Mouse (Mus musculus) left cerebral cortex, postnatal 4 days (tissue): ENCODE data around the gene Scube1. TPM values are rescaled to one million over a fixed set of nuclear protein-coding genes. Genes with fewer than 3 reads are reported as not detected.

ENCODE experiments used
- DNase-seq: peaks from one replicate; pipeline ENCODE4 v3.0.0-alpha.2; 2022
- intact Hi-C: fragments of 180-260 bp; cut with DNase I; formaldehyde crosslinking; loops from one replicate; pipeline ENCODE4 v1.15.1; 2025
- total RNA-seq, 2 experiments: library from RNA; stranded (reverse); gene quantifications; 2 replicates each; pipeline ENCODE4 v1.2.3; 2021

Gene Scube1
- total RNA-seq, 2 experiments from 2014 or later, result 61.6 to 73.2 TPM

DNA sequence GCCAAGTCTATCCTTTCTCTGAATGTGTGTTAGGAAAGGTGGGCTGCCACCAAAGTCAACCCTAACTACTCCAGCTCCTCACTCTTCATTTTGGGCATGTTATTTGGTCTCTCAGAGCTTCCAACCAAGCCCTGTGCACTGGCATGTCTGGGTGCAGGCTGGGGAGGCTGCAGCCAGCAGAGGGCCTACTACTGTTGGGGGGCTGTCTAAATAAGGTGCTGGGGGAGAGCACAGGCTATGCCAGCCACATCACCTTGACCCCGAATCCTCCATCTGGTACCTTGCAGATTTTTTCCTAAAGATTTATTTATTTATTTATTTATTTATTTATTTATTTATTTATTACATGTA is 121.8 kb downstream of the Scube1 start:
- intact Hi-C loops, result no loop called here
- DNase-seq, result no peak

DNA sequence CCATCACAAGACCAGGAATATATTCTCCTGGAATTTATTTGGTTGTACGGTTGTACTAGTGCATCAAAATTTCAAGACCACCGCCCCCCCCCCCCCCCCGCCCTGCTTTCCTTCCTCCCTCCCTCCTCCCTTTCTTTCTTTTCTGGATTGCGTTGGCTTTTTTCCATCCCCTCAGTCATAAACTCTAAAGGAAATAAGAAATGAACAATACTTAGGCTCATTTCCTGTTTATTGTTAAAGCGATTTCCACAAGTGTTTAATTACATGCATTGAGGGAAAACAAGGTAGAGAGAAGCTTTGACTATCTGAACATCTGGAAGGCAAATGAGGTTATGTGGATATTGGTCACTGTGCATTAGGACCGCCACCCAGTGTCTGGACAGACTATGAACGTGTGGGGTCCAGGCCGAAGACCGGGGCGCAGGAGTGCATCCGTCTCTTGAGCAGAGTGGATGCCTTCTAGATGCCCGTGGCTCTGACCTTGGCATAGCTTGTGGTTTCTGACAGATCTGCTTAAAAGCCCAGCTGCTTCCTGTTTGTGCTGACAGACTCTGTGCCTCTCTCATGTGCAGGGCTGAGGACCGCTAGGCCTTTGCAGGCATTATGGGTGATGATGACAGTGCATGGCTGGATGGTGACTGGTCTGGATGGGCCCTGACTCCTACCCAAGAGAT is 122.3 kb downstream of the Scube1 start:
- intact Hi-C loops, result no loop called here
- DNase-seq, result no peak

DNA sequence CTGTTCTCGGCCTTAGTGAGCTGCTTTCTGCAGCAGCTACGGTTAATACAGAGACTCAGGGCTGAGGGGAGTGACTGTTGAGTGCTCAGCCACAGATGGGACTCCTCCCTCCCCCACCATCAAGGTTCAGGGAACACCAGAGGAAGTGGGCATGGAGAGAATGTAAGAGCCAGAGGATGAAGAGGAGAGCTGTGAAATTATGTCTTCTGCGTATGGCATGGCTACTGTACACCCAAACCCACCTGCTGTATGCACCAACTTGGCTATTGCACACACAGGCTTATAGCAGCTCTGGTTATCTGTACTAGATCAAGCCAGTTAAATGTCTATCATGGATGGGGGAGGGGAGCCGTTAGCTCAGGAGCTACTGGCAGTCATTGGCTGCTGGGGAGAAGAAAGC is 123.6 kb downstream of the Scube1 start:
- intact Hi-C loops, result no loop called here
- no peak for DNase-seq

DNA sequence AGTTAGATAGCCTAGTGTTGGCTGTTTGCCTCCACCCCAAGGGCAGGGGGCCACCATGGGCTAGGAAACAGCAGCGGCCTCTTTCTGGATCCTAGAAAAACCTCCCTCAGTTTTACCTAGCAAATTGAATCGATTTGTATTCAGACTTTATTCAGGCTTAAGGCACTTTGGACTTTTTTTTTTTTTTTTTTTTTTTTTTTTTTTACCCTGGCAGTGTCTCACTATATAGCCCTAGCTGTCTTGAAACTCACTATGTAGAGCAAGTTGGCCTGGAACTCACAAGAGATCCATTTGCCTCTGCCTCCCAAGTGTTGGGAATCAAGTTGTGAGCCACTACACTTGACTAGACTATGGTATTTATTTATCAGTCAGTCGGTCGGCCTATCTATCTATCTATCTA is 128.0 kb downstream of the Scube1 start:
- no peak for DNase-seq
- intact Hi-C loops, result no loop called here

DNA sequence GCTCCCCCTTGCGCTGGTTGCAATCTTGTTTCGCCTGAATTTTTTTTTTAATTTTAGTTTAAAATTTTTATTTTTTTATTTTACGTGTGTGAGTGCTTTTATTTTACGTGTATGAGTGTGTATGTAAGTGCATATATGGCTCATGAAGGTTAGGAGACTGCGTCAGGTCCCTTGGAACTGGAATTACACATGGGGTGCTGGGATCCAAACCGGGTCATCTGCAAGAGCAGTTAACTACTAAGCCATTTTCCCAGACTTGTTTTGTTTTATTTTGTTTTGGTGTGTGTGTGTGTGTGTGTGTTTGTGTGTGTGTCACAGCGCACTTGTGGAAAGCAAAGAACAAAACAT is 129.5 kb downstream of the Scube1 start:
- intact Hi-C loops, result no loop called here
- DNase-seq, result no peak

DNA sequence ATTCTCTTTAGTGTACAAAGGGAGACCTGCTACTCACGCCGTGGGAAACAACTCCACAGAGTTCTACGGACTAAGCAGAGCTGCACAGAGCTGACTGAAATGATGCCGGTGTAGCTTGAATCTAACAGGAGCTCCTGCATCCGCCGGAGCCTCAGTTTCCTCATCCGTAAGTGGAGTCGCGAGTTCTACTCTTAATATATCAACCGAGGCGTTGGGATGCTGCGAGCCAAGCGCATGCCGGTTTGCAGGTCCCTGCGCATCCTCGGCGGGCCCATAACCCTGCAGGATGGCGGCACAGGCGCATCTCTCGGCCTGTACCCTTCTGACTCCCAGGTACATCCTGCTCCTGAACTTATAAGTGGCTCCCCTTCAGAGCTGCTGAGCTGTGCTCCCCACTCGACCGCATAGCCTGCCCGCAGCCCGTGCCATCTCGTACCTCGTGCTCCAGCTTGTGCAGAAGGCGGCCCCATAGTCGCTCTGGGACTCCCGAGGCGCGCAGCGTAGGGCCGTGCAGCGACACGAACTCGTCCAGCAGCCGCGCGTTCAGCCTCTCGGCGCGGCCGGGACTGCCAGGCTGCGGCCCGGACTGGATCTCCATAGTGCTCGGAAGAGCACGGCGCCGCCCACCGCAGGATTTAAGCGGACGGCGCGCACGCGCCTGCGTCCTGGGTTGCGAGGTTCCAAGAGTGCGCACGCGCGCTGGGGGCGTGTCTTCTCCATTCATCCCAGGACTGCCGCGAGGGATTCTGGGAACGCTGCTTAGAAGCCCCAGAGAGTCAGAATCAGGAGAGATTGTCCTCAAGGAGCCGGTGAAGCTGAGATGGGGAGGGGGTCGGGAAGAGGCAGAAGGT is 130.1 kb downstream of the Scube1 start, which contains the start of gene Ttll12:
Gene Ttll12, minus strand, starts transcription at position 645 of the 851 bp plus-strand sequence.
- DNase-seq, result peak; percentile 98
- intact Hi-C loops, result no loop called here

DNA sequence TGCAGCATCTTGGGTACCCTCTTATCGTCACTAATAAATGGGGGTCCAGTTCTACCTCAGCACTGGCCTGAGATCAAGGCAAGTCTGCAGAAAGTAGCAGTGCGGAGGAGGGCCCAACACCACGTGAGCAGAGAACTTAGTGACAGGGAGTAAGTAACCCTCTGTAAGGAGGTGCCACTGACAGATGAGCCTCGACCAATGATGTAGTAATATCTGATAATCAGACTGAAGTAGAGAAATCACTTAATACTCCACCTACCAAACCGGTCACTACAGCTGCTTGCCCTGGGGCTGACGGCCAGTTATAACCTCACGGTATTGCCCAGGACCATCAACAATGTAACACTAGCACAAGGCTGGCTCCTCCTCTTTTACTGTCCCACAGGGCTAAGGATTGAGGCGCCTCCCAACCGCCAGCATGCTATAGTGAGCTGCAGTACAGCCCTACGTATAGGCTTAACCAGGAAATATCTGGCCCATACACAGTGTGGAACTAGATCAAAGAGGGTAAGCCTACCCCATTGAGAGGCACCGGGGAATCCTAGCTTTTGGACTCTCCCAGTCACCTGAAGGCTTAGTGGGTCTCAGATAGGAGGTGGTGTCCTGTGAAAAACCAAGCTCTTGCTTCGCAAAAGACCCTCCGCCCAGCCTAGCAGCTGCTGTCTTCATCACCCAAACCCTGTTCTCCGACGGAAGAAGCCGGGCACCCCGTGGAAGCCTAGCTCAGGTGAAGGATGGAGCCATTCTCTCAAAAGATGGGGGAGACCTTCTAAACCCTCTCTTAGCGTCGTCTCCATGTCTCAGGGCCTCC is 130.9 kb downstream of the Scube1 start:
- intact Hi-C loops, result no loop called here
- DNase-seq, result no peak

DNA sequence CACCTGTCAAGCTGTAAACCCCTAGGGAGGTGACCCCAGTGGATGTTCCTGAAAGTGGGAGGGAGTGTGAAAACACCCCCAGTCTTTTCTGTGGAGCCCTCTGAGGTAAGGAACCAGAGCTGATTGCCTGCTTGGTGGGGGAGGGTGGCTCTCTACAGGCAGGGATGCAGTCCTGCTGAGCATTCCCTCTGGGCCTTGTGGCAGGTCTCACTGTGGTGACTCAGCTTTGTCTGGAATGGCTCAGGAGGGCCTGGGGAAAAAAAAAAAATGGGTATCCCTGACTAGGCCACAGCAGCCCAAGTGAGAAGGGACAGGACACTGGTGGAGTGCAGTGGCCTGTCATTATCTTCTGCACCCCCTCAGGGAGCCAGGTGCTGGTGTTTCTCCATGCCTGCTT is 131.6 kb downstream of the Scube1 start:
- intact Hi-C loops, result no loop called here
- no peak for DNase-seq

DNA sequence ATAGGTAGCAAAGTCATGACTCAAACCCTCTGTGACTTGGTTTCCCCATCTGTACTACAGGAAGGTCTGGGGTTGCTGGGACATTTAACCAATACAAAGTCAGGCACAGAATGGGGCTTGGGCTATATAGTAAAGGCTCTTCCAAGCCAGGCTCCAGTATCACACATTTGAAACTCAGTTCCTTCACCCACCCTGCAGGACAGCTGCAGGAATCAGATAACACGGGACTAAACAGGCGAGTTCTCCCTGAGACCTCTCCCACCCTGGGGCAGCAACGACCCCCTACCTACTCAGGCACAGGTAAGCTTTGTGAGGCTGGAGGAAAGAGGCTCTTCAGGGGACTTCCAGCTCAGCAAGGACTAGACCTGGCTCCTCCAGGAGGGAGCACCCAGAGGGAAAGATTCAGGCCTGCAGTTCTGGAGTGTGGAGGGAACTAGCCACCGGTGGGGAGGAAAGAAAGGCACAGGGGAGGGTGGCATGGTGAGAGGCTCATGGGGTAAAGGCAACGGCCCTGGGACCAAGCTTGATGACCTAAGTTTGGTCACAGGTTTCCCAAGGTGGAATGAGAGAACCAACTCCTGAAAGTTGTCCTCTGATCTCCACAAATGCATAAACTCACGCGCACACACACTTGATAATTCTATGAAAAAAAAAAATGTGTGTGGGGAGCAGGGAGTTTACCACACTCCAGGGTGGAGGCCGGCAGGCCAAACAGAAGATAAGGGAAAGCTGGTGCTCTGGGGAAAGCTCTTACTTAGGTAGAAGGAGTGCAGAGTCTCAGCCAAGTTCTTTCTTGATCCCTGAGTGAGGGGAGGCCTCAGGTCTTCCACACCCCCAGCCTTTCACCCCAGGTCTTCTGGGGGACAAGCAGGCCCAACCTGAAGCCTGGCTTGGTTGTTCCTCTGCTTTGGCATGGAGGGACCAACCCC is 132.3 kb downstream of the Scube1 start:
- DNase-seq, result no peak
- intact Hi-C loops, result no loop called here

DNA sequence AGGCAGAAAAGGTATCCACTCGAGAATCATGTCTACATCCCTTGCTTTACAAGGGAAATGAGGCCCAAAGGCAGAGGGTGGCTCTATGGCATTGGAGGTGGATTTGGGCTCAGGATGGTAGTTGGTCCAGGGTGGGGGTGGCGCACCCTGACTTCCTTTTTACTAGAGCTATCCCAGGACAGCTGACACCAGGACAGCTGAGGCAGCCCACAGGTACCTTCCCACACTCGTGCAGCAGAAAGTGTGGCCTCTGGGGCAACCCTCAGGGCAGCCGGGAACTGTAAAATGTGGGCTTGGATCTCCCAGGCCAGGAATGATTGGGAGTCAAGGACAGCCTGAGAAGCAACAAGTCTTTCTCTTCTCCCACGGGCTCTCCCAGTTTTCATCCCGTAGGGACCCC is 133.1 kb downstream of the Scube1 start:
- no peak for DNase-seq
- intact Hi-C loops, result no loop called here

DNA sequence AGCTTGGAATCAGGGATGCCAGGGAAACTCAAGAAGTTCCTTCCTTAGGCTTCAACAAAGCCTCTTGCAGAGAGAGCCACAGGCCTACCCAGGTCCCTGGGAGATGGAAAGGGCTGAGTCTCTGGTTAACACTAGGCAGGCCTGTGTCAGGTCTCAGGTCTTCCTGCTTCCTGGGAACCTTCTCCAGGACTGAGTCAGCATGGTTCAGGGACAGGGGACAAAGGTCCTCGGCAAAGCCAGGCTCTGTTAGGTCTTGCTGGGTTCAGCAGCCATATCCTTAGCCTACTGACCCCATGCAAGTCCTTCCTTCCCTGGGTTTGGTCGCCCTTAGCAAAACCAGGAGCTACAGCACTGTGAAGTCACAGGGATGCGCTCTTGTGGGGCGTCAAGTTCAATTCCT is 134.0 kb downstream of the Scube1 start:
- DNase-seq, result no peak
- intact Hi-C loops, result no loop called here

DNA sequence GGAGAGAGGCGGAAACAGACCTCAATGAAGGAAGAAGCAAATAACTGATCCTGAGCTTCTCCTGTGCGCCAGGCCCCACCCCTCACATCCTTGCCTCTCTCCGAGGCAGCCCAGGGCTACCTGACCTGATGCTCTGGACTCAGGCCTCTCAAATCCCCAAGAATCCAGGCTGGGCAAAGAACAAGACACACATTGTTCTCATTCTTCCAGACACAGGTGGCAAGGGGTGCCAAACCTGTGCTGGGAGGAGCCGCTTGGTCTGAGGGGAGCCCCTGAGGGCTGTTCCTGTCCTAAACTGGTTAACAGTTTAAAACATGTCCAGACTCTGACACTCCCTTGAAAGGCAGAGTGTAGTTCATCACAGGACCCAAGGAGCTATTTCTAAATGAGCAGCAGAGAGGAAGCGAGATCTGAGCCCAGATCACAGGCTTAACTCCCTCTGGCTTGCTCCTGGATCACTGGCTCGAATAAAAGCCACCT is 140.0 kb downstream of the Scube1 start:
- intact Hi-C loops, result no loop called here
- no peak for DNase-seq

DNA sequence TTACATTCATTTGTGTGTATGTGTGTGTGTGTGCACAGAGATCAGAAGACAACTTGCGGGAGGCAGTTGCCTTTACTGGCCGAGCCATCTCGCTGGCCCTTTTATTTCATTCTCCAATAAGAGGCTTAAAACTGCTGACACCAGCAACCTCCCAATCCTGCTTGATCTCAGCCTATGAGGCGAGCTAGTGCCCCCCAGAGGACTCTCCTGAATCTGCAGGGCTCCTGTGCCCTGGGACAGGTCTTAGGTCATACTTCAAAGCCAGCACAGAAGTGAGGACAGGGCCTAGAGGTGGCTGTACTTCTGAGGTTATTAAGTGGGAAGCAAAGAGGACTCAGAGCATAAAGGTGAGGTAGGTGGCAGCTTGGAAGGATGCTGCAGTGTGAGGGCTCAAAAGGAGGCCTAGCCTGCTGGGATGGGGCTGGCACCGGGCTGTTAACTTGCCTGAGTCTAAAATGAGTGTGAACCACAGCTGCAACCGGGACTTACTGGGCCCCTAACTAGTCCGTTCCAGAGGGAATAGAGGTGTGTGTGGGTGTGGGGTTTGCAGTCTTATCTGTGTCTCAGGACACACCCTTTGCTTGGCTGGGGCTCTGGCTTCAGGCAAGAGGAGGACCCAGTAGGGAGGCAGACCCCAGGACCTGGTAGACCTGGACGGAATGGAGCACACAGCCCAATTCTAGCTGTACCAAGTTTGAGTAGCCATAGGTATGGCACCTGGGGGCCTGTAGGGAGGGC is 141.2 kb downstream of the Scube1 start:
- intact Hi-C loops, result no loop called here
- DNase-seq, result no peak

DNA sequence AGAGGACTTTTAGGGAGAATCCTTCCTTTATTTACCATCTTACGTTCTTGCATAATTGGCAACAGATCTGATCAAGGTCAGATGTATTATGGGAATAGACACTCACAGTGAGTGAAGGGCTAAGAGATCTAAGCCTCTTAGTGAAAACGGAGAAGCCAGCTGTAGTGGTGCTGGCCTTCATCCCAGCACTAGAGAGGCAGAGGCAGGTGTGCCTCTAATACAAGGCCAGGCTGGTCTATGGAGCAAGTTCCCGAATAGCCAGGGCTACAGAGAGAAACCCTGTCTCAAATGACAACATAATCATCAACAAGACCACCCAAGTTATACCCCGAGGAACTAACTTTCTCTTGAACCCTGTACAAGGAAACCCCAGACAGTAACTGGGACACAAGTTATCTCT is 141.9 kb downstream of the Scube1 start:
- intact Hi-C loops, result no loop called here
- no peak for DNase-seq

DNA sequence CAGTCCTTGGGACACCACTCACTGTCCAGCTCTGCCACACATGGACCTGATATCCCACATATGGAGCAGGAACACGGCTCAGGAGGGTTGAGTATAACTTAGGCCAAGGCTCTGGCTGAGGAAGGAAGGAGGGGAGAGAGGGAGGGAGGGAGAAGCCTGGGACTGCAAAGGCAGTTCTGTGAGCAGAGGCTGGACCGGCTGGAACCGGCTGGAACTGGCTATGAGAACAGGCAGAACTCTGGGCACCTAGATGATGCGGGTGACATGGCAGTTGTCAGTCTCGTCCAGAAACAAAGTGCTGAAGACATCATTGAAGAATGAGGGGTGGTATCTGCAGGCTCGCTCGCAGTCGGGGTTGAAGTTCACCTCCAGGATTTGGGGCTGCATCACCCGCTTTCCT is 148.2 kb downstream of the Scube1 start:
- no peak for DNase-seq
- intact Hi-C loops, result no loop called here

DNA sequence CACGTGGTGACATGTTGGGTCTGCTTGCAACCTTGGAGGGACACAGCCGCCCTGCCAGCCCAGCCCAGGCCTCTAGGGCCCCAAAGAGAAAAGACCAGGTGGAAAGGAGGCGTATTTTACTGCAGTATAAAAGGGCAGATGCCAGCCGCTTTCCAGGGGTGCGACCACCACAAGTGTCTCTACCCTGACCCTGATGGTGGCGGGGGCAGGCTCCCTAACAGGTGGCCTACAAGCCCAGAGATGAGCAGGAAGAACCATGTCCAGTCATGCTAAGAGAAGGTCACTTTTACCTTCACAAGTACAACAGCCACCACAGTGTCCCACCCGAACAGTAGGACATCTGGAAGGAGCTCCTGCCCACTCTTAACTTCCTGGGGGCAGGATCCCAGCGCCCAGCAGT is 149.3 kb downstream of the Scube1 start:
- intact Hi-C loops, result no loop called here

DNA sequence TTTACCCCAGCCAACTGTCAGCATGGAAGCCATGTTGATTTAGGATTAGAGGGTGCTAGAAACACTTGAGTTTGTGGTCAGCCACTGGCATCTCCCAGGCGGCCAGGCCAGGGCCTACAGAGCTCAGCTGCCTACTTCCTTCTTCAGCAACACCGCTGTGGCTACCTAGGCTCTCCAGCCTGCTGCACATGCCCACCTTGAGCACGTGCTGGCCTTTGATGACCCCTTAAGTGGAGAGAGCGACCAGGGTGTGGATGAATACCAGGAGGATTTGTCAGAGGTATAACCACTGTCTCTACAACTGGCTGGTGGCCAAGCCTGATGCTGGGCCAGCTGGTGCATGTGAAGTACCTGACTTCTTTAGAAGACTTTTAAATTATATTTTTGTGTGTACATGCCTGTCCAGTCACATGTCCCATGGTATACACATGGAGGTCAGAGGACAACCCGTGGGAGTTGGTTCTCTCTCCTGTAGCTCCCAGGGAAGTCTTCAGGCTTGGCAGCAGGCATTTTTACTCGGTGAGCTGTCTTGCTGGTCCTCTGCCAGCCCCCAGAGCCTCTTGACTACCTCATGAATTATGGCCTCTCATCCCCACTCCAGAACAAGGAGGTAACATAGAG is 150.0 kb downstream of the Scube1 start:
- intact Hi-C loops, result no loop called here
- no peak for DNase-seq

More for the DNA sequence above, 149.3 kb downstream of the Scube1 start:
- DNase-seq, result no peak

DNA sequence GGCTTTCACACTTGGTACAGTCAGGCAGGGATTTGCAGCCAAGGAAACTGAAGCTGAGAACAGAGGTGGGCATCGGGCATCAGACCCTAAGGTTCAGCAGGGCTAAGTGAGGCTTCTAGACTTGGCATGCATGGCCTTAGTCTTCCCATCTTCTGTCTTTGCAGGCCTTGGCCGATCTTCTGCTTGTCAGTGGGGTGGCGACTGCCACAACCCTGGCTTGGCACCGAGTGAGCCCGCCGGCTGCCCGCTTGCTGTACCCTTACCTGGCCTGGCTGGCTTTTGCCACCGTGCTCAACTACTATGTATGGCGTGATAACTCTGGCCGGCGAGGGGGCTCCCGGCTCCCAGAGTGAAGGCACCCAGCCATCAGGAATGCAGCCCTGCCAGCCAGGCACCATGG is 151.2 kb downstream of the Scube1 start:
- no peak for DNase-seq
- intact Hi-C loops, result no loop called here

DNA sequence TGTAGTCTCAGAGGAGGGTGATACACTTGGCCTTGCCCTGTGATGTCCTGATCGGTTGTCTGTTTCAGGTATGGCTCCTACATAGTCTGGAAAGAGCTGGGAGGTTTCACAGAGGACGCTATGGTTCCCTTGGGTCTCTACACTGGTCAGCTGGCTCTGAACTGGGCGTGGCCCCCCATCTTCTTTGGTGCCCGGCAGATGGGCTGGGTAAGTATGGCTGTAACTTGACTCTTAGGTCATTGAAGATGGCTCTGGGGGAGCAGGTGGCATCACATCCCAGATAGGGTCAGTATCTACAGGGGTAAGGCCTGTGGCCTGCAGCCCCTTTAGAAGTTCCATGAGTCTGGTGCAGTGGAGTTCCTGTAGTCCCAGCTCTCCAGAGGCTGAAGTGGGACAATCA is 152.7 kb downstream of the Scube1 start:
- intact Hi-C loops, result no loop called here
- DNase-seq, result no peak
